Mouse (Mus musculus) CH12.LX (cell line): ENCODE measurements at regions not wholly inside any gene's neighbourhood (a gene's known extent, or its start where the extent isn't known, plus 50 kb on each side); places are given as distances from the start of the nearest gene placed in this dataset.

Source experiments
- CTCF ChIP-seq, 2 experiments: IDR thresholded peaks in 1 of 2; conservative IDR thresholded peaks in 1 of 2; 2 replicates each; pipeline ENCODE4 v1.5.1; 2011 to 2012; ENCODE audit warnings: low read depth in 2 of 2, low read length in 2 of 2, improper control_type of control experiment in 1 of 2, inconsistent platforms in 1 of 2, mild to moderate bottlenecking in 1 of 2, moderate library complexity in 1 of 2
- EP300 ChIP-seq: IDR thresholded peaks from 2 replicates; pipeline ENCODE4 v1.6.1; 2011; ENCODE audit warnings: low read length, improper control_type of control experiment
- HCFC1 ChIP-seq: IDR thresholded peaks from 2 replicates; pipeline ENCODE4 v1.6.1; 2012; ENCODE audit warnings: low read depth, mild to moderate bottlenecking, inconsistent platforms, low read length, improper control_type of control experiment
- JUND ChIP-seq: conservative IDR thresholded peaks from 2 replicates; pipeline ENCODE4 v1.6.1; 2011; ENCODE audit warnings: low read depth, low read length, improper control_type of control experiment
- KAT2A ChIP-seq: IDR thresholded peaks from 2 replicates; pipeline ENCODE4 v1.6.1; 2012; ENCODE audit warnings: low read length, improper control_type of control experiment, inconsistent platforms; ENCODE audit not compliant: insufficient replicate concordance
- MAFK ChIP-seq: IDR thresholded peaks from 2 replicates; pipeline ENCODE4 v1.6.1; 2011; ENCODE audit warnings: low read length, improper control_type of control experiment; ENCODE audit not compliant: insufficient replicate concordance
- MAZ ChIP-seq: IDR thresholded peaks from 2 replicates; pipeline ENCODE4 v1.6.1; 2012; ENCODE audit warnings: low read depth, mild to moderate bottlenecking, inconsistent platforms, low read length, improper control_type of control experiment, moderate library complexity
- MEF2A ChIP-seq: IDR thresholded peaks from 2 replicates; pipeline ENCODE4 v1.6.1; 2014; ENCODE audit warnings: low read depth, mild to moderate bottlenecking, inconsistent platforms, low read length, improper control_type of control experiment, borderline replicate concordance
- POLR2A ChIP-seq: IDR thresholded peaks from 2 replicates; pipeline ENCODE4 v1.6.1; 2011; ENCODE audit warnings: low read depth, mild to moderate bottlenecking, improper control_type of control experiment, low read length
- RCOR1 ChIP-seq: conservative IDR thresholded peaks from 2 replicates; pipeline ENCODE4 v1.6.1; 2012; ENCODE audit warnings: low read depth, mild to moderate bottlenecking, inconsistent platforms, low read length, improper control_type of control experiment
- SMC3 ChIP-seq: IDR thresholded peaks from 2 replicates; pipeline ENCODE4 v1.6.1; 2011; ENCODE audit warnings: low read depth, low read length, improper control_type of control experiment
- UBTF ChIP-seq: IDR thresholded peaks from 2 replicates; pipeline ENCODE4 v1.6.1; 2012; ENCODE audit warnings: low read depth, mild to moderate bottlenecking, inconsistent platforms, low read length, improper control_type of control experiment, moderate library complexity
- USF1 ChIP-seq: IDR thresholded peaks from 2 replicates; pipeline ENCODE4 v1.6.1; 2014; ENCODE audit warnings: low read depth, mild to moderate bottlenecking, inconsistent platforms, low read length, improper control_type of control experiment
- ZC3H11A ChIP-seq: IDR thresholded peaks from 2 replicates; pipeline ENCODE4 v1.6.1; 2012; ENCODE audit warnings: low read depth, mild to moderate bottlenecking, inconsistent platforms, low read length, improper control_type of control experiment

GRCm38 (mm10) chr13:25695956-25696355, 425.7 kb upstream of the Nrsn1 start:
- no peak for TF ChIP-seq POLR2A
- no peak for TF ChIP-seq UBTF
- no peak for TF ChIP-seq MAZ
- TF ChIP-seq MAFK, result no peak
- TF ChIP-seq CTCF (conservative IDR thresholded peaks at IDR 0.05 in 1 of 2, IDR thresholded peaks at IDR 0.05 in 1 of 2; ENCODE audit: low read depth in 2 of 2, low read length in 2 of 2), result no peak
- TF ChIP-seq EP300, result no peak
- TF ChIP-seq SMC3, result no peak
- TF ChIP-seq MEF2A, result no peak
- TF ChIP-seq ZC3H11A, result no peak
- no peak for TF ChIP-seq KAT2A
- TF ChIP-seq HCFC1, result no peak
- TF ChIP-seq USF1, result no peak
- no peak for TF ChIP-seq RCOR1
- no peak for TF ChIP-seq JUND
